Mouse (Mus musculus): ENCODE results near the gene Mfap5.

GRCm38 (mm10) chr6:122508494-122508893, 2.8 kb downstream of the Mfap5 start:
- TF ChIP-seq CTCF (IDR thresholded peaks at IDR 0.05; ENCODE audit: low read depth, low read length) = no peak
- no peak for TF ChIP-seq POLR2A (IDR thresholded peaks at IDR 0.05; ENCODE audit: borderline replicate concordance, low read depth, low read length)
